Mouse (Mus musculus) myocyte (in vitro differentiated cells): ENCODE results near the gene Raf1. TPM values are rescaled to one million over a fixed set of nuclear protein-coding genes. Genes with fewer than 3 reads are reported as not detected.

Source experiments
- H3K27me3 ChIP-seq: one replicate; pipeline ENCODE4 v1.6.1; 2011; ENCODE audit not compliant: control insufficient read depth, insufficient read depth, insufficient read length
- H3K36me3 ChIP-seq: one replicate; pipeline ENCODE4 v1.6.1; 2011; ENCODE audit not compliant: control insufficient read depth, insufficient read depth
- H3K4me2 ChIP-seq: one replicate; pipeline ENCODE4 v1.6.1; 2011; ENCODE audit warnings: low read depth, control low read depth
- H3K4me3 ChIP-seq: one replicate; pipeline ENCODE4 v1.5.1; 2011; ENCODE audit warnings: mild to moderate bottlenecking, control low read depth, moderate library complexity
- H3K79me2 ChIP-seq: one replicate; pipeline ENCODE4 v1.6.1; 2011; ENCODE audit not compliant: control insufficient read depth, insufficient read depth
- H3ac ChIP-seq: one replicate; pipeline ENCODE4 v1.6.1; 2011; ENCODE audit not compliant: control insufficient read depth, insufficient read length
- CEBPB ChIP-seq: IDR thresholded peaks from 2 replicates; pipeline ENCODE4 v1.6.1; 2011; ENCODE audit warnings: mild to moderate bottlenecking, moderate library complexity; ENCODE audit not compliant: poor library complexity, insufficient read depth, severe bottlenecking
- E2F4 ChIP-seq: IDR thresholded peaks from one replicate; pipeline ENCODE4 v1.6.1; 2011; ENCODE audit warnings: mild to moderate bottlenecking, control low read depth, moderate library complexity; ENCODE audit not compliant: insufficient read depth
- MAX ChIP-seq: IDR thresholded peaks from one replicate; pipeline ENCODE4 v1.6.1; 2011; ENCODE audit warnings: low read depth, mild to moderate bottlenecking, control low read depth
- MYOD1 ChIP-seq, 3 experiments: IDR thresholded peaks; one replicate each; pipeline ENCODE4 v1.6.1; 2011; ENCODE audit warnings: control low read depth in 2 of 3, low read depth in 2 of 3, mild to moderate bottlenecking in 2 of 3, moderate library complexity in 1 of 3; ENCODE audit not compliant: insufficient read length in 2 of 3, control insufficient read depth in 1 of 3
- MYOG ChIP-seq, 3 experiments: IDR thresholded peaks; one replicate each; pipeline ENCODE4 v1.6.1; 2011; ENCODE audit warnings: control low read depth in 2 of 3, low read depth in 2 of 3, mild to moderate bottlenecking in 2 of 3; ENCODE audit not compliant: insufficient read length in 2 of 3, control insufficient read depth in 1 of 3, insufficient read depth in 1 of 3
- POLR2A ChIP-seq: IDR thresholded peaks from one replicate; pipeline ENCODE4 v1.6.1; 2011; ENCODE audit warnings: low read depth, mild to moderate bottlenecking, control low read depth, moderate library complexity; ENCODE audit not compliant: insufficient read length
- POLR2AphosphoS2 ChIP-seq: IDR thresholded peaks from one replicate; pipeline ENCODE4 v1.6.1; 2011; ENCODE audit warnings: low read depth, control low read depth; ENCODE audit not compliant: insufficient read length
- REST ChIP-seq: IDR thresholded peaks from one replicate; pipeline ENCODE4 v1.6.1; 2011; ENCODE audit warnings: mild to moderate bottlenecking, control low read depth, moderate library complexity; ENCODE audit not compliant: insufficient read depth, insufficient read length
- SRF ChIP-seq: IDR thresholded peaks from one replicate; pipeline ENCODE4 v1.6.1; 2011; ENCODE audit warnings: low read depth; ENCODE audit not compliant: control insufficient read depth, insufficient read length
- TCF12 ChIP-seq: IDR thresholded peaks from one replicate; pipeline ENCODE4 v1.6.1; 2011; ENCODE audit warnings: mild to moderate bottlenecking, control low read depth; ENCODE audit not compliant: poor library complexity, insufficient read depth, severe bottlenecking
- TCF3 ChIP-seq: IDR thresholded peaks from one replicate; pipeline ENCODE4 v1.6.1; 2011; ENCODE audit warnings: low read depth, control low read depth; ENCODE audit not compliant: insufficient read length
- USF1 ChIP-seq: IDR thresholded peaks from one replicate; pipeline ENCODE4 v1.6.1; 2011; ENCODE audit warnings: low read depth, mild to moderate bottlenecking, control low read depth, moderate library complexity
- polyA plus RNA-seq: library from polyadenylated mRNA; unstranded; fragments of >200 nt; fragmentation: generic; extraction: Trizol; gene quantifications from one replicate; pipeline ENCODE4 v1.2.1, GENCODE M21; 2012; ENCODE audit warnings: missing spikeins

The Raf1 gene
- polyA plus RNA-seq, 1 experiment: 81.2 TPM

- TF ChIP-seq E2F4: no peak
- TF ChIP-seq TCF3: no peak
- no peak for TF ChIP-seq CEBPB
- TF ChIP-seq MAX: no peak
- no peak for TF ChIP-seq USF1
- no peak for TF ChIP-seq REST
- TF ChIP-seq SRF: no peak
- no peak for TF ChIP-seq MYOG (IDR thresholded peaks at IDR 0.05; ENCODE audit: control insufficient read depth in 1 of 3, insufficient read depth in 1 of 3, insufficient read length in 2 of 3, low read depth in 2 of 3)
- TF ChIP-seq POLR2AphosphoS2: no peak
- H3K79me2 ChIP-seq: no peaks in the 10 kb centered on the region
- no peak overlapping the region for H3K4me2 ChIP-seq
- no peak overlapping the region for H3ac ChIP-seq
- H3K4me3 ChIP-seq: no peak overlapping the region
- H3K36me3 ChIP-seq: no peaks in the 10 kb centered on the region
- H3K27me3 ChIP-seq: no peaks in the 10 kb centered on the region
Observed at GRCm38 (mm10) chr6:115594463-115594862, 82.0 kb downstream of the Raf1 start.

- H3ac ChIP-seq: no peak overlapping the region
- no peaks in the 10 kb centered on the region for H3K36me3 ChIP-seq
- no peak overlapping the region for H3K4me3 ChIP-seq
- H3K4me2 ChIP-seq: no peak overlapping the region
- no peaks in the 10 kb centered on the region for H3K79me2 ChIP-seq
- TF ChIP-seq CEBPB: no peak
- no peaks in the 10 kb centered on the region for H3K27me3 ChIP-seq
Observed at GRCm38 (mm10) chr6:115593252-115593651, 83.2 kb downstream of the Raf1 start.

GRCm38 (mm10) chr6:115592458-115592857 lies 84.0 kb downstream of the Raf1 start, which contains the start of gene Mkrn2os:
Gene Mkrn2os (minus strand): TSS chr6:115592576.
- no peak within 1 kb of the TSS for H3K4me3 ChIP-seq
- no peak within 1 kb of the TSS for H3ac ChIP-seq
- H3K36me3 ChIP-seq: no peaks in the 10 kb centered on the region
- H3K79me2 ChIP-seq: no peaks in the 10 kb centered on the region
- H3K27me3 ChIP-seq: no peaks in the 10 kb centered on the region
- H3K4me2 ChIP-seq: no peak within 1 kb of the TSS
- TF ChIP-seq CEBPB: no peak
- no peak for TF ChIP-seq MYOG (IDR thresholded peaks at IDR 0.05; ENCODE audit: control insufficient read depth in 1 of 3, insufficient read depth in 1 of 3, insufficient read length in 2 of 3, low read depth in 2 of 3)
- no peak for TF ChIP-seq MYOD1 (IDR thresholded peaks at IDR 0.05; ENCODE audit: control insufficient read depth in 1 of 3, insufficient read length in 2 of 3, low read depth in 2 of 3)
- TF ChIP-seq MAX: no peak
- TF ChIP-seq TCF3: no peak
- TF ChIP-seq TCF12: no peak
- TF ChIP-seq SRF: no peak
- no peak for TF ChIP-seq USF1
- no peak for TF ChIP-seq REST
- no peak for TF ChIP-seq E2F4
- no peak for TF ChIP-seq POLR2A
- TF ChIP-seq POLR2AphosphoS2: no peak

- Histone ChIP-seq H3K27me3 (no peaks in the 10 kb centered on the region), H3K4me2 (no peak overlapping the region), H3K79me2 (no peaks in the 10 kb centered on the region), H3K4me3 (no peak overlapping the region), H3ac (no peak overlapping the region), H3K36me3 (no peaks in the 10 kb centered on the region)
- no peak for TF ChIP-seq REST
- no peak for TF ChIP-seq POLR2A
- no peak for TF ChIP-seq E2F4
- TF ChIP-seq TCF12: no peak
- TF ChIP-seq SRF: no peak
- TF ChIP-seq MYOD1 (IDR thresholded peaks at IDR 0.05; ENCODE audit: control insufficient read depth in 1 of 3, insufficient read length in 2 of 3, low read depth in 2 of 3): no peak
- no peak for TF ChIP-seq CEBPB
- no peak for TF ChIP-seq USF1
- no peak for TF ChIP-seq MAX
- no peak for TF ChIP-seq MYOG (IDR thresholded peaks at IDR 0.05; ENCODE audit: control insufficient read depth in 1 of 3, insufficient read depth in 1 of 3, insufficient read length in 2 of 3, low read depth in 2 of 3)
- TF ChIP-seq TCF3: no peak
- no peak for TF ChIP-seq POLR2AphosphoS2
Observed at GRCm38 (mm10) chr6:115591692-115592359, 84.6 kb downstream of the Raf1 start.

- Histone ChIP-seq H3K36me3 (no peaks in the 10 kb centered on the region), H3K4me3 (no peak overlapping the region), H3K27me3 (no peaks in the 10 kb centered on the region), H3ac (no peak overlapping the region), H3K79me2 (no peaks in the 10 kb centered on the region), H3K4me2 (no peak overlapping the region)
- TF ChIP-seq MYOG (IDR thresholded peaks at IDR 0.05; ENCODE audit: control insufficient read depth in 1 of 3, insufficient read depth in 1 of 3, insufficient read length in 2 of 3, low read depth in 2 of 3): peak in 1 of 3 experiments; percentile 22
- no peak for TF ChIP-seq POLR2AphosphoS2
- no peak for TF ChIP-seq E2F4
- TF ChIP-seq TCF12: no peak
- TF ChIP-seq REST: no peak
- no peak for TF ChIP-seq SRF
- no peak for TF ChIP-seq CEBPB
- no peak for TF ChIP-seq MAX
- TF ChIP-seq MYOD1 (IDR thresholded peaks at IDR 0.05; ENCODE audit: control insufficient read depth in 1 of 3, insufficient read length in 2 of 3, low read depth in 2 of 3): peak in 1 of 3 experiments; percentile 38
Observed at GRCm38 (mm10) chr6:115586321-115586720, 90.1 kb downstream of the Raf1 start.
